Mouse (Mus musculus): ENCODE data around the gene Rpl13a.
"Not testable (repeated sequence)": the region's sequence is repeated elsewhere in the genome, so short reads cannot be mapped to it uniquely, and the experiment has no call there.

Rpl13a gene

DNA sequence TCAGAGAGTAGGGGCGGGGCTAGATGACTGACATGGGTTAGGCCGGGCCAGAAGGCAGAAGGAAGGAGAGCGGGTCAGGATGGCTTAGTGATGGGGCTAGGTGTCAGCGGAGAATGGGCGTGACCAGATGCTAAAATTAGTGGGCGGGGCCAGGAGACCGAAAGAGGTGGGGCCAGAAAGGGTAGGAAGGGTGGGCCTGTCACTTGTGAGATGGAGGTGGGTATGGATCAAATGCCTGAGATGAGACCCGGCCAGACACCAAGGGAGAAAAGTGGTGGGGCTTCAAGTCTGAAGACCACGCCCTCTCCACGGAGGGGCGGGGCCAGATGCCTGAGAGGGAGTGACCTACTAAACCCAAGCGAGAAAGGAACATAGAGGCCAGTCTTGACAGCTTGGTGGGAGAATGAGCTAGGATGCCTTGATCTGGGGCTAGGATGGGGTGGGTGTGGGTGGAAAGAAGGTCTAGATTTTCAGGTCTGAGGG is 6.0 kb upstream of the Rpl13a start:
- DNase-seq: peak; percentile 65

DNA sequence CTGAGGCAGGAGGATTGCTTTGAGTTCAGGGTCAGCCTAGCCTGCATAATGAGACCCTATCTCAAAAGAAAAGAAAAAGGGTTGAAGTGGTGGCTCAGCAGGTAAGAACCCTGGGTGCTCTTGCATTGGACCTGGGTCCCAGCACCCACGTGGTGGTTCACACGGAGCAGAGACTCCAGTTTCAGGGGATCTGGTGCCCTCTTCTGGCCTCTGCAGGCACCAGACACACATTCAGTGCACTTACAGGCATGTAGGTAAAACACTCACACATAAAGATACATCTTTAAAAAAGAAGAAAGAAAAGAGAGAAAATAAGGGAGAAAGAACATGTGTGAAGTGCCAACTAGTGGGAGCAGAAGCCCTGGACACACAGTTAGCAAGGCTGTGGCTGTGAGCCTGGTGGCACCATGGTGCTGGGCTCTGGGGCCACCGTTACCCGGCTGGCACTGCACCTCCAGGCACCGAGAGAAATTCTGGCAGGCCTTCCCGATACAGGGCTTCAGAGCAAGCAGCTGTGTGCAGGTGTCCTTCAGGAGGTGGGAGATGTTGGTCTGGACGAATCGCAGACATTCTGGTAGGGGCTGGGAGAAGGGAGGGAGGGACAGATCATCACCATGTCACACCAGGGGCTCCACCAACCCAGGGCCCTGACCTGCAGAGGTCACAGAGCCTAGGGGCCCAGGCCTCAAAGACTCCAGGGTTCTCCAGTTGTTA is 5.0 kb upstream of the Rpl13a start:
- no peak for DNase-seq

DNA sequence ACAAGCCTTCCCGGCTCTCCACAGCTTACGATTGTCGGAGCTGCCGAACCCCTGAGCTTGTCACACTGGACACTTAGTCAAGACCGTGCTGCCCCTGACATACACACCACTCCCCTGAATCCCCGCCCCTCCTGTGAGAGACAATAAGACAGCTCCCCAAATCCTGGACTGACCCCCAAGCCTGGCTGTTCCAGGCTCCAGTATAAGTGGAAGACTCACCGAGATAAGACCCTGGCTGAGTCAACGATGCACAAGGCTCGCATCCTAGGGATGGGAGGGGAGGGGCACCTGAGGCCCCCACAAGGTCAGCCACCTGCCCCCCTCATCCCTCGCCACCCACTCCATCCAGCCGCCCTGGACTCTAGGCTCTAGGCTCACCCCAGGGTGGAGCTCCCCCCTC is 3.3 kb upstream of the Rpl13a start:
- no peak for DNase-seq

DNA sequence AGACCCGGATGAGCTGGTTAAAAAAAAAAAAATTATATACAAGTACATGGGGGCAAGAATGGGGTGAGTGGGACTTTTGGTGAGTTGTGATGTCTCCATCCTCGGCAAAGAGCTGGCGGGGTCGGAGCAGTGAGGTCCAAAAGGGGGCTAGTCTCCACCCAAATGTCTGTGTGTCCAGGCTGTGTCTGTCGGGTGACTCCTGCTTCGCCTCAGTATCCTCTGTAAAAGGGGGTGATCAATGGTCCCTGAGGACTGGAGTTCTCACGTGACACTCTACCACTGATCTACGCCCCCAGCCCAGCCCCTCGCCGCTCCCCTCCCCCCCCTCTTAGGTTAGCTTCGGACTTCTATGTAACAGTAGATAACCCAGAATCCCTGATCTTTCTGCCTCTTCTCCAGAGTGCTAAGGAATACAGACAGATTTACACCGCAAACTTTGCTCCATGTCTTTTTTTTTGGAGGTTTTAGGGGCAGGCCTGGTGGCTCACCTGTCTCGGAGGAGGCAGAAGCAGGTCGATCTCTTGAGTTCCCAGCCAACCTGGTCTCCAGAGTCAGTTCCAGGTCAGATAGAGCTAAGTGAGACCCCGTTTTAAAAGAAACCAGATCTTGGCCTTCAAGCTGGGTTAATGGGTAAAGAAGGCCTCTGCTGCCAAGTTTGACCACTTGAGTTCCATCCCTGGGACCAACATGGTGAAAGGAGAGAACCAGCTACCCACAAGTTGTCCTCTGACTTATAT is 1.4 kb upstream of the Rpl13a start:
- no peak for DNase-seq

DNA sequence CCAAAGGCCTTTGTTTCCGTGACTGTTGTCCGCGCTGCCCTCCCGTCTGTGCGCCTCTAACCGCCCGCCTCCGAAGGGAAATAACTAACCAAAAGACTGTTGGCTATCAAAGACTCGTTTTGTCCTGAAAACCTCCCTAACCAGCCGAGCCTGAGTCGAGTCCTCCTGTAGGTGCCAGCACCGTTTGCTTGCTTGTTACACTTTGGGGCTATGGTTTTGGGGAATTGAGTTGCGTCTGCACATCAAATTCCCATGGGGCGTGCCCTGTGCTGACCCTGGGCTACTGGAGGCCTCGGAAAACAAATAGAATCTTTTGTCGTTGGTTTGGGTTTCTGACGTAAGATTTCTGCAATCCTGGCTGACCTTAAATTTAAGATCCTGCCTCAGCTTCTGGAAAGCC is 757 bp upstream of the Rpl13a start:
- no peak for DNase-seq

DNA sequence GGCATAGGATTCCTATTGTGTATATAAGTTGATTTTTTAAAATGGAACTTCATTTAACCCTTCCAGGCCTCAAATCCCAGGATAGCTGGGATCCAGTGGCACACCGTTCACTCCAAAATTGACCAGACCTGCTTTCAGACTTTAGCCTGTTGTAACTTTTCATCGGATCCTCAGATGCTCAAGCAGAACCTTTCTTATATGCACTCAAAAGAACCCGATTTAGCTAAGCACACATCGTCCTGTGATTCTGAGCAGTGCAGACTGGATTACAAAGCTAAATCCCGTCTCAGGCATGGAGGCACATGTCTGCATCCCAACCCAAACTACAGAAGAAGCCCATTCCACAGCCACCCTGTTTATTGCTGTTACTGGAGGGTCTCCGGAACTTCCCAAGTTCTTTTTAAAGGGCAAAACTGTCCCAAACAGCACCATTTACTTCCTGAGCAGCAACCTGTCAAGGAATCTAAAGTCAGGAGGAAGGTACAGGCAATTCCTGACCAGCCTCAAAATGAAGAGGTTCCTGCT is 799 bp downstream of the Rpl13a start:
- DNase-seq: no peak

DNA sequence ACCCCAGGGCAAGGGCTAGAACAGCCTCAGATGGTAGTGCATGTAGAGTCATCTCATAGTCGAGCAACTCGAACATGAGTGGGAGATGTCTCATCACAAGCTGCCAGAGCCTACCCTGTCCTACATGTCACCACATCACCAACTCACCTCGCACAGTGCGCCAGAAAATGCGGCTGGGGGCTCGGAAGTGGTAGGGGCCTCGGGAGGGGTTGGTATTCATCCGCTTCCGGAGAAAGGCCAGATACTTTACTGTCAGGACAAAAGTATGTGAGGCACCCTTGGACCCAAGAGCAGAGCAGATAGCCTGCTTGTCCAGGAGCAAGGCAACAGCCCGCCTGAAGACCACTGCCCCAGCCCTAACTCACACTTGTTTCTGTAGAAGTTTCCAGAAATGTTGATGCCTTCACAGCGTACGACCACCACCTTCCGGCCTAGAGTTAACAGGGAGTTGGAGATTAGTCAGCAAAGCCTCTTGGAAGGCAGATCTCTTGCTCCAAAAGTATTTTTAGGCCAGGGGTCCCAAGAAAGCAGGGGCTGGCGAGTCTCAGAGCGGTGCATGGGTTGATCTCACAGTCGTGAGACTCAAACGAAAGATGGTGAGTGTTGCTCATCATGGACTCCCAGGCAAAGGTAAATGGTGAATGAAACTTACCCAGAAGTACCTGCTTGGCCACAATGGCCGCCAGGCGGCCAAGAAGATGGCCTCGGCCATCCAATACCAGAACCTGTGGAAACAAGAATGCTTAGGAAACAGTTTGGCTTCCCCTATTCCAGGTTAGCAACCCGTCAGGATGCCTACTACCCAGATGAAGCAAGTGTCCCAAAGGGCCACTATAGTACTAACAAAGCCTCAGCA is 1.5 kb downstream of the Rpl13a start:
- peak; percentile 46 for DNase-seq

DNA sequence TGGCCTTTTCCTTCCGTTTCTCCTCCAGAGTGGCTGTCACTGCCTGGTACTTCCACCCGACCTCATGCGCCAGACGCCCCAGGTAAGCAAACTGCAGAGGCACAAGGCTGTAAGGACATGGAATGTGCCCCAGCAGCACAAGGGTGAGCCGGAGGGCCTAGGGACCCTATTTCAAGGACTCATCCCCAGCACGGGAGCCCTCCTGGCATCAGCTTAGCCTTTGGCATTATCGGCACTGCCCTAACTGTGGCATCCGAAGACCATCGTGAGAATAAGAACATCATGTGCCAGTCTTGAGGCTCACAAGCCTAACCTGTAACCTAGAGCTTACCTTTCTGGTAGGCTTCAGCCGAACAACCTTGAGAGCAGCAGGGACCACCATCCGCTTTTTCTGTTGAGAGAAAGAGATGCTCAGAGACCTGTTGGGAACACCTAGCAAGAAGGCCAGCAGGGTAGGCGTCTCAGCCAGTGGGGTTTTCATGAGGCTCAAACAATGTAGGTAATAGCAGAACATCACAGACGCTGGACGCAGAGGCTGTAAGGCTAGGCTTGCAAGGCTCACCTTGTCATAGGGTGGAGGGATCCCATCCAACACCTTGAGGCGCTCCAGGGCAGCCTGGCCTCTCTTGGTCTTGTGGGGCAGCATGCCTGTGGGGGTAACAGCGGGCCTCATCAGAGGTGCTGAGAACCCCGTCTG is 2.3 kb downstream of the Rpl13a start:
- DNase-seq: no peak

DNA sequence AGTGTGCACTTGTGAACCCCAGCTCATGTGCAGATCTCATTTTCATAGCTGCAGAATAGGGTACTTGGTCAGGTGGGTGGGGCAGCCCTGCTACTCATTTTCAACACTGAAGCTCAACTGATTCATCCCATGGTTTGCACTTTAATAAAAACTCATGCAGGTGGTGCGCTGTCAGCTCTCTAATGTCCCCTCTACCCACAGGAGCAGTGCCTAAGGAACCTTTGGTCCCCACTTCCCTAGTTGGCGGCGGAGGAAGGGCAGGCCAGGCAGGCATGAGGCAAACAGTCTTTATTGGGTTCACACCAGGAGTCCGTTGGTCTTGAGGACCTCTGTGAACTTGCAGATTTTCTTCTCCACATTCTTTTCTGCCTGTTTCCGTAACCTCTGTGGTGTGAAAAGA is 2.9 kb downstream of the Rpl13a start:
- not testable (repeated sequence) for DNase-seq

DNA sequence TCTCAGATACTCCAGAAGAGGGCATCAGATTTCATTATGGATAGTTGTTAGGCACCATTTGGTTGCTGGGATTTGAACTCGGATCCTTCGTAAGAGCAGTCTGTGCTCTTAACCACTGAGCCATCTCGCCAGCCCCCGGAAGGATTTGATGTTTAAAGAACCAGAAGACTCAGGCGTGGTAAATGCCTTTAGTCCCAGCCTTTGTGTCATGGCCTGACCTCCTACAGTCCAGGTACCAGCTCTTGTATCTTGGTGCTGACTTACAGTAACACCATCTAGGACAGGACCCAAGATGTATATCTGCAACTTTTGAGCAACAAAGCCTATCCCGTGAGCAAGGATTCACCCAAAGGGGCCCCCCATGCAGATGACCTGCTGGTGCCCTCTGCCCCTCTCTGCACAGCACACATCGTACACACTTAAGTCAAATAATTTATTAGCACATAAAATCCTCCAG is 3.4 kb downstream of the Rpl13a start:
- DNase-seq: no peak

DNA sequence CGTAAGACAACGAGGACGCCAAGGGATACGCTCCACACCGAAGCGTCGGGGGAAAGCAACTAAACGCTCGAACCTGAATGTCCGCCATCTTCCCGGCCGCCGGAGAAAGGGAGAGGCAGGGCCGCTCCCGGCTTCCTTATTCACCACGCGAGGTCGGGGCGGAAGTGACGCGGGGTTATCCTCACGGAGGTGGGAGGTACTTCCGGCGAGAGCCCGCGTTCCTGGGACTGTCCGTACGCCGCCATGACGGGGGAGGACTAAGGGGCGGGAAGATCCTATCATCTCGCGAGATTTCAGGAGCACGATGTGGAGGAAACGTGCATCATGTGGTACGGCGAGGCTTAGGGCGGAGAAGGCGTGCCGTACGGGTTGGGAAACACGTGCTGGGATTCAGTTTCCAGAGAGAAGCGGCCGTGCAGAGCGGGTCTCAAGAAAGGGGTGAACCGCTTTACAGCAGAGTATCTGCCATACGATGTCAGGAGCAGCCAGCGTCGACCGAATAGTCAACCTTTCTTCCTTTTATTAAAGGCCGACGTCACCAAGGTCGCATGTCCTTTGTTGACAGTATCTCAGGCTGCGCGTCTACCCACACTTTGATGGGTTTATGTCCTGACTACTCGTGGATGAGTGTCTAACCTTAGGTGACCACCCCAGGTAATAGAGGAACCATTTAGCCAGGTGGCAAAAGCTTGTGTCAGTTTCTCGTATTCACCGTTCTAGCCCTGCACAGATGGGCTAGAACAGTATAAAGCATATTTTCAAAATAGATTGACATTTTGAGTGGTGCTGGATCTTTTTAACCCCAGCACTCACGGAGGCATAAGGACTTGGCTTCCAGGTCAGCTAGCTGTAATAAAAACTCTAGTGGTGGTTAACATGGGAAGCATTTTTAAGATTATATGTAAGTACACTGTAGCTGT is 4.1 kb downstream of the Rpl13a start, which contains the start of gene Rps11:
TSS of gene Rps11 (minus strand) at position 216 of the 920 bp plus-strand sequence.
- DNase-seq: peak; percentile 99

DNA sequence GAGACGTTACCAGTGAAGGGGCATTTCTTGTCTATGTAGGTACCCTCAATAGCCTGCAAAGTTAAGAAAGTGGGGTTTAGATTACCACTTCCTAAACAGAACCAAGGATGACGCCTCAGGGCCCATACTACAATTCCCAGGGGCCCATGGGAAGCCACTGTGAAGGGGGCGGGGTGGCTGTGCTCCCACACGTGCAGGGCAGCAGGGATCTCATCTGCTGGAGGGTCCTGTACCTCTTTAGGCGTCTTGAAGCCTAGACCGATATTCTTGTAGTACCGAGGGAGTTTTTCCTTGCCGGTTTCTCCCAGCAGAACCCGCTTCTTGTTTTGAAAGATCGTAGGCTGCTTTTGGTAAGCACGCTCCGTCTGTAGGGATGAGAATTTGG is 5.4 kb downstream of the Rpl13a start:
- peak; percentile 64 for DNase-seq

DNA sequence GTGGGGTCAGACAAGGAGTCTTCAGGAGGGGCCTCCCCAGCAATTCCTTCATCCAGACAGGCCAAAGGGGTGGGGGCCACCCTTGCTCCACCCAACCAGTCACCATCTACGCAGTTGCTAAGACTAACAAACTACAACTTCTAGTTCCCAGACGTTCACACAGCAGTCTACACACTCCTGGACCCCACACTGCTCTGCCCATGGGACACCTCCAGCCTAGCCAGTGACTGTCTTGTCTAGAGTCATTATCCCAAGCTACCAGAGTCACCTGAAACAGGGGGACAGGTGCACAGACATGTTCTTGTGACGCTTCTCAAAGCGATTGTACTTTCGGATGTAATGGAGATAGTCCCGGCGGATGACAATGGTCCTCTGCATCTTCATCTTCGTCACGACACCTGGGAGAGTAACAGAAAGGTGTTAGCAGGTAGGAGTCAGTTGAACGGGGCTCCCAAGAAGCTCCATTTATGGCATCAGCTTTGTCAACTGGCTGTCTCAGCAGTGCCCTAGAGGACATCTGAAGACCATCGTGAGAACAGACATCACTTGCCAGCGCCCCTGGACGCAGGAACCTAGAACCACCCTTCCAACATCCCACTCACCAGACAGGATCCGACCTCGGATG is 5.9 kb downstream of the Rpl13a start:
- DNase-seq: no peak

DNA sequence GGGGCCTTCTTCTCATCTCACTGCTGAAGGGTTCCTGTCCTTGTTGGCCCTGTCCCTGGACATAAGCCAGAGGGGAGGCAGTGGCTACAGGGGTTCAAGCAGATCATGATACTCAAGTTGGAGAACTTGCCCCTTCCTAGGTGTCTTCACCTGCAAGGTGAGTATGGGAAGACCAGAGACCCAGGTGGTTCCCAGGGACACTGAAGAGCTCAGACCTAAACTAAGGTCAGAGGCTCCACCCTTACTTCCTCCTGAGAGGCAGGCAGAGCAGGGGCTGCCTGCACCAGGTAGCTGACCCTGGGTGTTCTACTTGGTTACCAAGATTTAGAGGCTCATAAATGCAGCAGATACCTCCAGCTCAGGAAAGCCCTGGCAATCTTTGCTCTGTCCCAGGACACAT is 6.6 kb downstream of the Rpl13a start:
- no peak for DNase-seq

DNA sequence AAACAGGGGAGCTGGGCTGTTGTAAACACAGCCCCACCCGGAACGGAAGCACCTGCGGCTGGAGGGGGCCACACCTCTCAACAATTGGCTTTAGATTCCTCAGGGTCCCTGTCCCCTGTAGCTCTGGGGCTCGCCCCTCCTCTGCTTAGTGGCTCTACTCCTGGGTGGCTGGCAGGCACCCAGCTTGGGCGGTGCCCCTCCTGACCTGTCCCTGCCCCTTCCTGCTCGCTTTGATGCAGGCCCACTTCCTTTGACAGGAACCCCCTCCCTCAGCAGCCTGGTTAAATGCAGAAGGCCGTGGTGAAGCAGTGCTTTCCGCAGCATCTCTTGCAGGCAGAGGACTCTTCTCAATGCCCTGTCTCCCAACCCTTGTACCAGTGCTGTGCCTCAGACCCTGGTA is 7.2 kb downstream of the Rpl13a start:
- DNase-seq: peak; percentile 87

DNA sequence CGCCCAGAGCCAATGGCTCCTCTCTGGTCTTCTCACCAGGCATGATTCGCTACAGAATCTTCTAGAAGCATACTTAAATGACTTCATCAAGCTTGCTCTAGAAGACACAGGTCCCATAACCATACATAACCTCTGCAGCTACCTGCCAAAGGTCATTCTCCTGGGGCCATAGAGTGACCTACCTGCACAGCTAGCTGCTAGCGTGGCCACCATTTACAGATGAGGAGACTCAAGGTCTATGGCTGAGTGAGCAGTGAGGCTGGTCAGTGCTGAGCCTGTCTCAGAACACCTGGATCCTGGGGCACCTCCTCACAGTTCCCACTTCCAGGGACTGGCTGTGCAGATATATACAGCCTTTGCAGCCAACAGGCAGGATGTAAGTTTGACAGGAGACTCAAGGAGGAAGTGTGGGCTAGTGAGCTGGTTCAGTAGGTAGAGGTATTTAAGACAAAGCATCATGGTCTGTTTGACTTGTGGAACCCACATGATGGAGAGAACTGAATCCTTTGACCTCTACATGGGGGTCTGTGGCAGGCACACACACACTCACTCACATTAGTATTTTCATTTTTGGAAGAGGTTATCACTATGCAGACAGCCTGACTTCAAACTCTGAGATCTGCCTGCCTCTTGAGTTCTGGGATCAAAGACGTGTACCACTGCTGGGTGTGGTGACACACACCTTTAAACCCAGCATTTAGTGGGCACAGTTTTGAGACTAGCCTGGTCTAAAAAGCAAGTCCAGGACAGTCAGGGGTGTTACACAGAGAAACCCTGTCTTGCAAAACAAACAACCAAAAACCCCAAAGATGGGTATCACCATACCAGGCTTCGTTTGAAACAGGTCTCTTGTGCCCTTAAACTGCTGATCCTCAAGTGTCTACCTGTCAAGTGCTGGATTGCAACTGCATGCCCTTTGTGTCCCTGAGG is 8.5 kb downstream of the Rpl13a start:
- DNase-seq: peak; percentile 49

DNA sequence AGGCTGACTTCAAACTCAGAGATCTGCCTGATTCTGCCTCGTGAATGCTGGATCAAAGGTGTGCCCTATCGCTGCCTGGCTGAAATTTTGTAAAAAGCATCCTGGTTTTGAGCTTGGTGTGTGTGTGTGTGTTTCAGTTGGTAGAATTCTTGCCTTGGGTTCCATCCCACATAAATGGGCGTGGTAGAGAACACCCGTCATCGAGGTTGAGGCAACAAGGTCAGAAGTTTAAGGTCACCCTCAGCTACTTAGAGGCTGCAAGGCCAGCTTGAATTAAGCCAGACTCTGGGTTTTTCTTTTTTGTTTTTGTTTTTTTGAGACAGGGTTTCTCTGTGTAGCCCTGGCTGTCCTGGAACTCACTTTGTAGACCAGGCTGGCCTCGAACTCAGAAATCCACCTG is 10.2 kb downstream of the Rpl13a start:
- DNase-seq: no peak

DNA sequence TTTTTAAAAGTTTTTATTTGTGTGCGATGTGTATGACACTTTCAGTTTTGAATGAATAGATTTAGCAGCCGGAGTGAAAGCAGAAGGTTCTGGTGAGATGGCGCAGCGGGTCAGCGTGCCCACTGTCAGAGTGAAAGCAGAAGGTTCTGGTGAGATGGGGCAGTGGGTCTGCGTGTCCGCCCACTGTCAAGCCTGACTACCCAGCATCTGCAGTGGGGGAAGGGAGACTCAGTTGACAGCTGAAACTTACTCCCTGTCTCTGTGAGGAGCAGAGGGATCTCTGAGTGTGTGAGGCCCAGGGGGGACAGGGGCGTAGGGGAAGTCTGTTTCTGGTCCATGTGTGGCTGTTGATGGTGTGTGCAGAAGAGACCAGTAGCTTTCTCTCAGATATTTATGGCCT is 11.0 kb downstream of the Rpl13a start:
- DNase-seq: no peak

DNA sequence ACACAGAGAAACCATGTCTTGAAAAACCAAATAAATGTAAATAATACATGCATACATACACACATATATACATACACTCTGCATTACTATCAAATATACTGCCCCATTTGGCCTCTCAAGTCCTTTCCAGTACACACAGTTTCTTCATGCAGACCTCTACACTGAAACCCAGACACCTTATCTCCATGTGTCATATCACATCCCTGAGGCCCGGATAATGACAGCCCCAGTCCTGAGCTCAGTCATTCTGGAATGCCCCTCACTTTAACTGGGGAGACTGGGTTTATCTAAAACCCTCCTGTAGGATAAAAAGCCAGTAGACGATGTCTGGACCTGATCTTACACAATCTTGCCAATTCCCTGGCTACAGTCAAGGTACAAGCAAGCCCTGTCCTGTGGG is 15.1 kb downstream of the Rpl13a start:
- DNase-seq: no peak

DNA sequence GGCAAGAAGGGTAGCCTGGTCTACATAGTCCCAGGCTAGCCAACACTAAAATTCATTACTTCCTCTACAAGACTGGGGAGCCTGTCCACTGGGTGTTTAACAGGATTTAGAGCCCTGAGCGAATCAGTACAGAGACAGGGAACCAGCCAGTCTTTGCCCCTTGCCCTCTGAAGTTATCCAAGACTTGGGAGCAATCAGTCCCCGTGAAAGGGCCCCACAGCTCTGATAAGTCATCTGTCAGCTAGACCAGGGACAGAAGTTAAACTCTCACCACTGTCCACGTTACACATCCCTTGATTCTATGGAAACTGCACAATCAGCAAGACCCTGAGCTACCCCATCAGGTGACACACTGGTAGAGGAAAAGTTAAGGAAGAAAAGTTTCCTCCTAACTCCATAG is 16.0 kb downstream of the Rpl13a start:
- no peak for DNase-seq
